Mouse (Mus musculus): ENCODE measurements at regions not wholly inside any gene's neighbourhood (a gene's known extent, or its start where the extent isn't known, plus 50 kb on each side); places are given as distances from the start of the nearest gene placed in this dataset.

DNA sequence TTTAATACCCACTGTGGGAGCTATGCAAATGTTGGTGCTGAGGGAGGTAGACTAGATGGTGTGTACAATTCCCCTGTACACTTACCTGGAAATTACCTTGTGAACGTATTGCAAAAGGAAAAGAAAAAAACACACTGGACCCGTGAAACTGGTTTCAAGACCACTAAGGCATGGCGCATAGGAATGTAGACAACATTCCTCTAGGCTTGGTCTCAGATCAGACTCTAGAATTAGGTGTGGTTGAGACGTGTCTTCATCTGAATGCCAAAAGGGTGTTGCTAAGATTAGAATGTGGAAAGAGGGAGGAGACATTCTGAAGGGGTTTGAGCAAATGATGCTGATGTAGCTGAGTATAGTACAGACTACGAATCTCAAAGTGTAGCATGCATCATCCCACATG, 237.1 kb upstream of the Tank start:
- Histone ChIP-seq H3K36me3 (no peaks in the 10 kb centered on the region), H3K4me1 (no peaks in the 10 kb centered on the region), H3K9me3 (replicated peaks) (no peaks in the 10 kb centered on the region), H3K27ac (no peak overlapping the region), H3K4me3 (no peak overlapping the region), H3K9ac (no peak overlapping the region), H3K27me3 (replicated peaks) (no peaks in the 10 kb centered on the region), H3K4me2 (no peak overlapping the region)
- ATAC-seq = no peak
- WGBS (ENCODE audit: insufficient replicate concordance) = 68% methylated on average over 5 of the region's 5 CpGs

- H3K27me3 ChIP-seq (replicated peaks) = no peaks in the 10 kb centered on the region
- no peak overlapping the region for H3K4me2 ChIP-seq
- H3K36me3 ChIP-seq = no peaks in the 10 kb centered on the region
- no peaks in the 10 kb centered on the region for H3K9me3 ChIP-seq (replicated peaks)
- H3K4me1 ChIP-seq = no peaks in the 10 kb centered on the region
- no peak overlapping the region for H3K27ac ChIP-seq
- ATAC-seq = no peak
- no peak overlapping the region for H3K4me3 ChIP-seq
- WGBS (ENCODE audit: insufficient replicate concordance) = 54% methylated on average over 4 of the region's 4 CpGs
- H3K9ac ChIP-seq = no peak overlapping the region
These were observed 259.2 kb upstream of the Tank start for GRCm38 (mm10) chr2:61319226-61319625.

- no peaks in the 10 kb centered on the region for H3K4me1 ChIP-seq
- no peak overlapping the region for H3K27ac ChIP-seq
- H3K9ac ChIP-seq = no peak overlapping the region
- no peaks in the 10 kb centered on the region for H3K9me3 ChIP-seq (replicated peaks)
- ATAC-seq = no peak
- no peak overlapping the region for H3K4me2 ChIP-seq
- no peak overlapping the region for H3K4me3 ChIP-seq
- no peaks in the 10 kb centered on the region for H3K36me3 ChIP-seq
- WGBS (ENCODE audit: insufficient replicate concordance) = 58% methylated on average over 4 of the region's 4 CpGs
- no peaks in the 10 kb centered on the region for H3K27me3 ChIP-seq (replicated peaks)
These were observed 268.0 kb upstream of the Tank start for GRCm38 (mm10) chr2:61310405-61310804.

- Histone ChIP-seq H3K9me3 (replicated peaks) (no peaks in the 10 kb centered on the region), H3K4me2 (no peak overlapping the region), H3K36me3 (no peaks in the 10 kb centered on the region), H3K27me3 (replicated peaks) (no peaks in the 10 kb centered on the region), H3K27ac (no peak overlapping the region), H3K4me1 (no peaks in the 10 kb centered on the region), H3K9ac (no peak overlapping the region), H3K4me3 (no peak overlapping the region)
- no peak for ATAC-seq
- WGBS (ENCODE audit: insufficient replicate concordance) = 63% methylated on average over 2 of the region's 2 CpGs
These were observed 269.2 kb upstream of the Tank start for GRCm38 (mm10) chr2:61309219-61309618.

DNA sequence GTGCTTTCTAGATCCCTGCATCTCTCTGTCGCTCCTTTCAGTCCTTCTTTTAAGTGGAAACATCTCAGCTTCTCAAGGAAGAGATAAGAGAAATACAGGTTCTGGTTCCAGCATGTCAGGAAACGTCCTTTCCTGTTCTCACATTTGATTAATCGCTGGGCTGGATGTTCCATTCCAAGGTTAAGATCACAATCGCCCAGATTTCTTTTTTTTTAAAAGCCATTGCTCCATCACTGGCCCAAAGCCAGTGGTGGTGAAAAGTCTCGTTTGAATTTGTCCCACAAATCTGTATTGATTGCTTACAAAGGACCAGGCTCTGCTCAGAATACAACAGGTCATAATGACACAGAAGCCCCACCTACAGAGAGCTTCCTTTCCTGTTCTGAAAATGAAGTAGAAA, 281.2 kb upstream of the Tank start:
- no peak overlapping the region for H3K27ac ChIP-seq
- H3K36me3 ChIP-seq = no peaks in the 10 kb centered on the region
- H3K9me3 ChIP-seq (replicated peaks) = no peaks in the 10 kb centered on the region
- H3K4me3 ChIP-seq = no peak overlapping the region
- H3K9ac ChIP-seq = no peak overlapping the region
- H3K4me2 ChIP-seq = no peak overlapping the region
- no peaks in the 10 kb centered on the region for H3K27me3 ChIP-seq (replicated peaks)
- 21% methylated on average over 5 of the region's 5 CpGs for WGBS (ENCODE audit: insufficient replicate concordance)
- no peaks in the 10 kb centered on the region for H3K4me1 ChIP-seq
- no peak for ATAC-seq

GRCm38 (mm10) chr2:61296606-61297005, 281.8 kb upstream of the Tank start:
- Histone ChIP-seq H3K9ac (no peak overlapping the region), H3K27me3 (replicated peaks) (no peaks in the 10 kb centered on the region), H3K4me2 (no peak overlapping the region), H3K27ac (no peak overlapping the region), H3K4me3 (no peak overlapping the region), H3K36me3 (no peaks in the 10 kb centered on the region), H3K9me3 (replicated peaks) (no peaks in the 10 kb centered on the region), H3K4me1 (no peaks in the 10 kb centered on the region)
- WGBS (ENCODE audit: insufficient replicate concordance) = 58% methylated on average over 6 of the region's 6 CpGs
- ATAC-seq = no peak

- no peaks in the 10 kb centered on the region for H3K9me3 ChIP-seq (replicated peaks)
- ATAC-seq = no peak
- H3K4me1 ChIP-seq = no peaks in the 10 kb centered on the region
- H3K9ac ChIP-seq = no peak overlapping the region
- no peak overlapping the region for H3K4me2 ChIP-seq
- no peak overlapping the region for H3K27ac ChIP-seq
- H3K36me3 ChIP-seq = no peaks in the 10 kb centered on the region
- H3K27me3 ChIP-seq (replicated peaks) = no peaks in the 10 kb centered on the region
- 26% methylated on average over 6 of the region's 6 CpGs for WGBS (ENCODE audit: insufficient replicate concordance)
- H3K4me3 ChIP-seq = no peak overlapping the region
These were observed 283.0 kb upstream of the Tank start for GRCm38 (mm10) chr2:61295261-61295964.

- no peak overlapping the region for H3K27ac ChIP-seq
- H3K4me3 ChIP-seq = no peak overlapping the region
- no peaks in the 10 kb centered on the region for H3K27me3 ChIP-seq (replicated peaks)
- no peaks in the 10 kb centered on the region for H3K9me3 ChIP-seq (replicated peaks)
- no peak for ATAC-seq
- no peak overlapping the region for H3K9ac ChIP-seq
- H3K36me3 ChIP-seq = no peaks in the 10 kb centered on the region
- 48% methylated on average over 2 of the region's 2 CpGs for WGBS (ENCODE audit: insufficient replicate concordance)
- H3K4me2 ChIP-seq = no peak overlapping the region
- H3K4me1 ChIP-seq = no peaks in the 10 kb centered on the region
These were observed 290.1 kb upstream of the Tank start for GRCm38 (mm10) chr2:61288246-61288645.

DNA sequence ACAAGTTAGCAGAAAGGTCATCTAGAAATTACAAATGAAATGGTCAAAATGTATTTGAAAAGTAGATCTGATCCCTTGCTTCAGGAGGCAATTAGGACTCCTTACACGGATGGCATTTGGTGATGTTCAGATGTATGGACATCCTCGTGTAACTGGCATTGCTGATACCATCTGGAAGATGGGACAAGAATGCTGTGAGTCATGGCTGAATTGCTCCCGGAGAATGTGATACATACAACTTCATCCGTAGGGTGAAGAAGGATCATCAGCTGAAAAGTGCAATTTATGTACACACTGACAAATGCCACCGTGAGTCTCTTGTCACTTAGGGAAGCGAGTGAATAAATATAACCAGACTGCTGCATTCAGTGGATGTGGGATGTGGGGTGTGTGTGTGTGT, 293.7 kb upstream of the Tank start:
- H3K27me3 ChIP-seq (replicated peaks) = no peaks in the 10 kb centered on the region
- H3K9me3 ChIP-seq (replicated peaks) = no peaks in the 10 kb centered on the region
- no peak overlapping the region for H3K9ac ChIP-seq
- H3K36me3 ChIP-seq = no peaks in the 10 kb centered on the region
- ATAC-seq = no peak
- no peak overlapping the region for H3K27ac ChIP-seq
- no peak overlapping the region for H3K4me2 ChIP-seq
- no peak overlapping the region for H3K4me3 ChIP-seq
- 68% methylated on average over 6 of the region's 6 CpGs for WGBS (ENCODE audit: insufficient replicate concordance)
- no peaks in the 10 kb centered on the region for H3K4me1 ChIP-seq

GRCm38 (mm10) chr2:61283829-61284601, 294.4 kb upstream of the Tank start:
- Histone ChIP-seq H3K4me3 (no peak overlapping the region), H3K4me1 (no peaks in the 10 kb centered on the region), H3K9ac (no peak overlapping the region), H3K4me2 (no peak overlapping the region), H3K36me3 (no peaks in the 10 kb centered on the region), H3K27me3 (replicated peaks) (no peaks in the 10 kb centered on the region), H3K9me3 (replicated peaks) (no peaks in the 10 kb centered on the region), H3K27ac (no peak overlapping the region)
- ATAC-seq = no peak
- WGBS (ENCODE audit: insufficient replicate concordance) = 65% methylated on average over 9 of the region's 9 CpGs

GRCm38 (mm10) chr2:61272721-61273120, 305.7 kb upstream of the Tank start:
- H3K9ac ChIP-seq = no peak overlapping the region
- WGBS (ENCODE audit: insufficient replicate concordance) = 67% methylated on average over 5 of the region's 5 CpGs
- no peak overlapping the region for H3K4me2 ChIP-seq
- H3K4me1 ChIP-seq = no peaks in the 10 kb centered on the region
- H3K27me3 ChIP-seq (replicated peaks) = no peaks in the 10 kb centered on the region
- H3K36me3 ChIP-seq = no peaks in the 10 kb centered on the region
- no peak overlapping the region for H3K27ac ChIP-seq
- H3K9me3 ChIP-seq (replicated peaks) = no peaks in the 10 kb centered on the region
- ATAC-seq = no peak
- H3K4me3 ChIP-seq = no peak overlapping the region

- no peaks in the 10 kb centered on the region for H3K36me3 ChIP-seq
- H3K27me3 ChIP-seq (replicated peaks) = no peaks in the 10 kb centered on the region
- H3K27ac ChIP-seq = no peak overlapping the region
- H3K4me3 ChIP-seq = no peak overlapping the region
- WGBS (ENCODE audit: insufficient replicate concordance) = 74% methylated on average over 3 of the region's 3 CpGs
- no peak overlapping the region for H3K4me2 ChIP-seq
- no peaks in the 10 kb centered on the region for H3K9me3 ChIP-seq (replicated peaks)
- no peaks in the 10 kb centered on the region for H3K4me1 ChIP-seq
- H3K9ac ChIP-seq = no peak overlapping the region
- no peak for ATAC-seq
These were observed 304.7 kb upstream of the Rbms1 start for GRCm38 (mm10) chr2:61267706-61268105.

Measured in liver, embryonic 12.5 days (tissue).